Mouse (Mus musculus) right cerebral cortex, postnatal 25 days (tissue): ENCODE measurements around the gene Dock7.

Experiments
- DNase-seq: peaks from one replicate; pipeline ENCODE4 v3.0.0; 2022

Gene Dock7

GRCm38 (mm10) chr4:99121123-99121755, 524 bp upstream of the Dock7 start:
- DNase-seq = no peak

GRCm38 (mm10) chr4:99119051-99119450, 1.7 kb downstream of the Dock7 start:
- no peak for DNase-seq

GRCm38 (mm10) chr4:99115797-99116196, 4.9 kb downstream of the Dock7 start:
- no peak for DNase-seq

- no peak for DNase-seq
These were observed 9.0 kb downstream of the Dock7 start for GRCm38 (mm10) chr4:99111670-99112069.

- no peak for DNase-seq
These were observed 11.9 kb downstream of the Dock7 start for GRCm38 (mm10) chr4:99108817-99109216.

- DNase-seq = no peak
These were observed 17.9 kb downstream of the Dock7 start for GRCm38 (mm10) chr4:99102846-99103245.

GRCm38 (mm10) chr4:99100724-99101123, 20.0 kb downstream of the Dock7 start:
- no peak for DNase-seq

- no peak for DNase-seq
These were observed 28.9 kb downstream of the Dock7 start for GRCm38 (mm10) chr4:99091777-99092176.

GRCm38 (mm10) chr4:99091151-99091701, 29.5 kb downstream of the Dock7 start:
- no peak for DNase-seq

GRCm38 (mm10) chr4:99087760-99088485, 32.8 kb downstream of the Dock7 start:
- DNase-seq = no peak

- DNase-seq = no peak
These were observed 36.9 kb downstream of the Dock7 start for GRCm38 (mm10) chr4:99083862-99084261.

- DNase-seq = no peak
These were observed 39.5 kb downstream of the Dock7 start for GRCm38 (mm10) chr4:99081169-99081568.

GRCm38 (mm10) chr4:99078005-99078404, 42.7 kb downstream of the Dock7 start:
- no peak for DNase-seq

- DNase-seq = no peak
These were observed 51.9 kb downstream of the Dock7 start for GRCm38 (mm10) chr4:99068806-99069205.

GRCm38 (mm10) chr4:99064524-99064923, 56.2 kb downstream of the Dock7 start:
- no peak for DNase-seq

- no peak for DNase-seq
These were observed 72.1 kb downstream of the Dock7 start for GRCm38 (mm10) chr4:99048581-99048980.

- DNase-seq = no peak
These were observed 74.2 kb downstream of the Dock7 start for GRCm38 (mm10) chr4:99046471-99046870.

GRCm38 (mm10) chr4:99044854-99045253, 75.9 kb downstream of the Dock7 start:
- no peak for DNase-seq

- DNase-seq = no peak
These were observed 87.8 kb downstream of the Dock7 start for GRCm38 (mm10) chr4:99032921-99033320.

- DNase-seq = no peak
These were observed 90.0 kb downstream of the Dock7 start, which contains the start of gene Angptl3 for GRCm38 (mm10) chr4:99030686-99031085. Gene Angptl3 (plus strand): TSS chr4:99030954.

- DNase-seq = no peak
These were observed 92.3 kb downstream of the Dock7 start for GRCm38 (mm10) chr4:99028377-99028776.

- DNase-seq = no peak
These were observed 98.5 kb downstream of the Dock7 start for GRCm38 (mm10) chr4:99022221-99022620.

GRCm38 (mm10) chr4:99011039-99011438, 109.7 kb downstream of the Dock7 start:
- DNase-seq = no peak

- DNase-seq = no peak
These were observed 114.4 kb downstream of the Dock7 start for GRCm38 (mm10) chr4:99006319-99006718.
